Mouse (Mus musculus) stomach, postnatal 0 days (tissue): Measurements from ENCODE around the gene Slc43a1. TPM values are rescaled to one million over a fixed set of nuclear protein-coding genes. Genes with fewer than 3 reads are reported as not detected.
A peak's percentile ranks its signal among the peaks of the same experiment; 100 is the strongest.
"Not testable (repeated sequence)": the region's sequence is repeated elsewhere in the genome, so short reads cannot be mapped to it uniquely, and the experiment has no call there.

Experiments
- ATAC-seq: fragments of 200-750 bp; cut with Nextera tagmentation; 2 replicates; pipeline ENCODE4 v1.8.0; 2017; ENCODE audit not compliant: low FRiP score, low TSS enrichment
- DNase-seq: peaks from one replicate; pipeline ENCODE4 v3.0.0-alpha.2; 2016; ENCODE audit warnings: low spot score
- H3K27ac ChIP-seq: fragments of 300-500 bp; sonication (generic); replicated peaks from 2 replicates; pipeline ENCODE4 v1.5.1; 2014; ENCODE audit warnings: mild to moderate bottlenecking, control low read depth
- H3K27me3 ChIP-seq: fragments of 300-500 bp; sonication (generic); 2 replicates; pipeline ENCODE4 v1.6.1; 2014; ENCODE audit warnings: low read length; ENCODE audit not compliant: control insufficient read depth, insufficient read depth
- H3K36me3 ChIP-seq: fragments of 300-500 bp; sonication (generic); 2 replicates; pipeline ENCODE4 v1.6.1; 2014; ENCODE audit warnings: low read length, mixed read lengths; ENCODE audit not compliant: control insufficient read depth, insufficient read depth
- H3K4me1 ChIP-seq: fragments of 300-500 bp; sonication (generic); replicated peaks from 2 replicates; pipeline ENCODE4 v1.6.1; 2014; ENCODE audit warnings: antibody characterized with exemption; ENCODE audit not compliant: control insufficient read depth, insufficient read depth
- H3K4me2 ChIP-seq: fragments of 300-500 bp; sonication (generic); replicated peaks from 2 replicates; pipeline ENCODE4 v1.6.1; 2014; ENCODE audit warnings: low read depth, mild to moderate bottlenecking, control low read depth, moderate library complexity
- H3K4me3 ChIP-seq: fragments of 300-500 bp; sonication (generic); 2 replicates; pipeline ENCODE4 v1.5.1; 2014; ENCODE audit warnings: low read depth, low read length, control low read depth
- H3K9ac ChIP-seq: fragments of 300-500 bp; sonication (generic); 2 replicates; pipeline ENCODE4 v1.6.1; 2014; ENCODE audit warnings: mild to moderate bottlenecking, low read length, control low read depth, mixed read lengths
- H3K9me3 ChIP-seq: fragments of 300-500 bp; sonication (generic); 2 replicates; pipeline ENCODE4 v1.6.1; 2016; ENCODE audit warnings: low read length; ENCODE audit not compliant: control insufficient read depth
- CTCF ChIP-seq: IDR thresholded peaks from 2 replicates; pipeline ENCODE4 v1.5.1; 2016; ENCODE audit warnings: antibody characterized with exemption, low read depth, mild to moderate bottlenecking, moderate library complexity
- EP300 ChIP-seq: optimal IDR thresholded peaks from 2 replicates; pipeline ENCODE3; 2016; ENCODE audit warnings: antibody characterized with exemption
- WGBS: fragments of 180-500 bp; shearing (Covaris S2); extraction: QIAGEN DNeasy Blood & Tissue Kit; methylation state at CpG from one replicate; pipeline ENCODE4 v1.1.7; 2014; 5-methylcytosine and 5-hydroxymethylcytosine counted together
- polyA plus RNA-seq: library from polyadenylated mRNA; unstranded; fragments of >200 nt; fragmentation: Nextera tagmentation; extraction: Ambion mirVana; gene quantifications from 2 replicates; pipeline ENCODE4 v1.2.1, GENCODE M21; 2015

Gene Slc43a1
- polyA plus RNA-seq, 1 experiment from 2014 or later, result 5.1 TPM

DNA sequence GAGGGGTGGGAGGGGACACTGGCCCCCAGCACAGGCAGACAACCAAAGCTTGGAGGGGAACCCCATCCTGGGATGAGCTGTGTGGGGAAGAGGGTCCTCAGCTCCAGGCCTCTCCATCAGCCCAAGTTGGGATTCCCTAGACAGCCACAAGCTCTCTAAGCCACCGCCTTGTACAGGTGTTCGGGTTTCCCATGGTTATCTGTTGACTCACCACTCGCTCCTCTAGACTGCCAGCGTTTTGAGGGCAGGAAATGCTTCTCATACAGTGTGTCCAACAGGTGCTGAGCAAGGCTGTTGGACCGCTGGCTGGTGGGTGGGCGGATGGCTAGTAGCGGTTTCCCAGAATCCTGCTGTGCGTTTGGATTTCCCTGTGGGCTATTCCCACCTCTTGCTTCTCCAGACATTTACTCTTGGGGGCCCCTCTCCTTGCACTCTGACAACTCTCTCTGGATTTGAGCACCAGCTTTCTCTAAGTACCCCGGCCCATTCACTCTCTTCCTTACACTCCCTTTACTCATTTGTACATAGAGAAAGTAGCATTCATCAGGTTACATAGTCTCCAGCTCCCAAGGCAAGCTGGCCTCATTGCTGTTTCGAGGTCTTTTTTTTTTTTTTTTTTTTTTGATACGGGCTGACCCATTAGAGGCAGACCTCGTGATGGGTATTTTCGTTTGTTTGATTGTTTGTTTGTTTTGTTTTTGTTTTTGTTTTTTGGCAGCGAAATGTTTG is 50.8 kb downstream of the Slc43a1 start:
- Histone ChIP-seq H3K27me3 (peaks cover 19% of the 10 kb centered on the region; the same call in 1 of the 2 replicates), H3K9ac (no peak overlapping the region), H3K4me2 (peak overlapping the region; percentile 39), H3K4me1 (peaks cover 4% of the 10 kb centered on the region; the same call in 1 of the 2 replicates), H3K4me3 (peak overlapping the region; percentile 18; the same call in 1 of the 2 replicates), H3K36me3 (no peaks in the 10 kb centered on the region), H3K27ac (no peak overlapping the region), H3K9me3 (no peaks in the 10 kb centered on the region)
- ATAC-seq (0 out of 2 replicates have a peak, but pooled peaks have one; percentile 25), DNase-seq (no peak)
- WGBS, result 14% methylated on average over 14 of the region's 14 CpGs
- no peak for TF ChIP-seq CTCF
- TF ChIP-seq EP300, result no peak

DNA sequence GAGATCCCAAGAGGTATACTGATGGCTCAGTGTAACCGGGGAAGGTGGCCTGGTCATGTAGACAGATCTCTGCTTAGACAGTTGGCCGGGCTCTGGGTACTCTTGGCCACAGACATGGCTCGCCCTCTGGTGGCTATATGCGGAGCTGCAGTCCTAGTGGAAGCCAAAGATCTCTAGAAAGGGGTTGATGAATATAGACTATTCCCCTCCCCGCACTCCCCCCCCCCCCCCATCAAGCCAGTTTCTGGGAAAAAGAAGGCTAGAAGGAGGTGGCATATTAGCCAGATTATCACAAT is 51.3 kb downstream of the Slc43a1 start:
- Histone ChIP-seq H3K4me2 (no peak overlapping the region), H3K4me1 (peaks cover 4% of the 10 kb centered on the region; the same call in 1 of the 2 replicates), H3K27ac (no peak overlapping the region), H3K4me3 (no peak overlapping the region), H3K36me3 (no peaks in the 10 kb centered on the region), H3K27me3 (peaks cover 18% of the 10 kb centered on the region; the same call in 1 of the 2 replicates), H3K9me3 (no peaks in the 10 kb centered on the region), H3K9ac (no peak overlapping the region)
- no peak for TF ChIP-seq EP300
- peak; percentile 79 for TF ChIP-seq CTCF
- 4% methylated on average over 5 of the region's 5 CpGs for WGBS
- peak; percentile 72 for DNase-seq
- ATAC-seq, result peak; percentile 57; the same call in 1 of the 2 replicates

DNA sequence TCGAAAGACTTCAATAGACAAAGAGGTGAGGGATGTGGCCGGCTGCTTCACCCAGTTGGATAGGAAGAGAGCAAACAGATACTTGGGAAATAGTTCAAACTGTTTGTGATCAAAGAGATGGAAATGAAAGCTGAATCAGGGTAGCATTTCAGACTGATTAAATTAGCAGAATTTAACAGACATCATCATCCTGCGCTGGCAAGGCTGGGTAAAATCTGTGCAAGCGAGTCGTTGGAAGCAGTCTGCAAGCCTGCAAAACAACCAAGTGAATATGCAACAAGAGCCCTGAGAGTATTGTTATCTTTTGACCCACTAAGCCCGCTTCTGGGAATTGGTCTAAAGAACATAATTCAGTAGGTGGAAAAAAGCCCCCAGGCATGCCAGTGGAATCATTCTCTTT is 54.7 kb downstream of the Slc43a1 start:
- 49% methylated on average over 6 of the region's 6 CpGs for WGBS
- TF ChIP-seq CTCF, result no peak
- TF ChIP-seq EP300, result no peak
- no peak overlapping the region for H3K27ac ChIP-seq
- DNase-seq (no peak), ATAC-seq (no peak)
- no peaks in the 10 kb centered on the region for H3K27me3 ChIP-seq
- H3K4me2 ChIP-seq, result no peak overlapping the region
- no peaks in the 10 kb centered on the region for H3K36me3 ChIP-seq
- H3K9me3 ChIP-seq, result no peaks in the 10 kb centered on the region
- no peak overlapping the region for H3K9ac ChIP-seq
- H3K4me1 ChIP-seq, result no peaks in the 10 kb centered on the region
- H3K4me3 ChIP-seq, result no peak overlapping the region

DNA sequence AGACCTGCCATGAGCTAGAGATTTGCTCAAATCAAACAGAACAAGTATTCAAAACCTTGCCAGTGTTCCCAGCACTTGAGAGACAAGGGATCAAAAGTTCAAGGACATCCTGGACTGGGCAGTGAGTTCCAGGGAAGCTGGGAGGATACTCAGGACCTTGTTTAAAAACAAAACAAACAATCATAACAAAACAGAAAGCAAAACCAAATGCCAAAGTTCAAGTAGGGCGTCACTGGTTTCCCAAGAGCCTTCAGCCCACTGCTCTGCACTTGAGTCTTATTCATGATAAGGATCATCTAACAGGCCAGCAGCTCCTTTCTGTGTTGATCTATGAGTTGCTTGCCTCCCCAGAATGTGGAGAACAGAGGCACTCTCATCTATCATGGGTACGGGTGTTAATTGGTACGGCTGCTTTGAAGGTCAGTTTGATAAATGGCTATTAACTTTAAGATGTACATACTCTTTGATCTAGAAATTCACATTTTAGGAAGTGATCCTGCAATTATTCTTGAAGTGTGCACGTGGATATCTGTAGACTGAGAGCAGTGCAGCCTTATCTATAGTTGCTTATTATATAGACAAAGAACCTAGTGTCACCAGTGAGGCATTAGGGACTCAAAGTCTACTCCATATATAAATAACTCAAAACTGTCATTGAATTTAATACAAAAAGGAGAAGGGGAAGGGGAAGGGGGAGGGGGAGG is 57.0 kb downstream of the Slc43a1 start:
- no peak overlapping the region for H3K4me2 ChIP-seq
- 24% methylated on average over 4 of the region's 4 CpGs for WGBS
- no peak overlapping the region for H3K9ac ChIP-seq
- H3K9me3 ChIP-seq, result no peaks in the 10 kb centered on the region
- H3K27me3 ChIP-seq, result no peaks in the 10 kb centered on the region
- H3K4me3 ChIP-seq, result no peak overlapping the region
- ATAC-seq (0 out of 2 replicates have a peak, but pooled peaks have one; percentile 40), DNase-seq (no peak)
- no peaks in the 10 kb centered on the region for H3K4me1 ChIP-seq
- TF ChIP-seq CTCF, result no peak
- no peak for TF ChIP-seq EP300
- no peak overlapping the region for H3K27ac ChIP-seq
- H3K36me3 ChIP-seq, result no peaks in the 10 kb centered on the region

DNA sequence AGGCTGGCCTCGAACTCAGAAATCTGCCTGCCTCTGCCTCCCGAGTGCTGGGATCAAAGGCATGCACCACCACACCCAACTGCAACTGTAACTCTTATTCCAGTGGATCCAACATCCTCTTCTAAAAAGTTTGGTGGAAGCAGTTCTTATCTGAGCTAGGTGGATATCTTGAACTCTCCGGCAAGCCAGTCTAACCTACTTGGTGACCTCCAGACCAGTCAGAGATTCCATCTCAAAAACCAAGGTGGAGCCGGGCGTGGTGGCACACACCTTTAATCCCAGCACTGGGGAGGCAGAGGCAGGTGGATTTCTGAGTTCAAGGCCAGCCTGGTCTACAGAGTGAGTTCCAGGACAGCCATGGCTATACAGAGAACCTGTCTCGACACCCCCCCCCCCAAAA is 58.0 kb downstream of the Slc43a1 start:
- not testable (repeated sequence) for H3K27ac ChIP-seq, H3K9me3 ChIP-seq, H3K27me3 ChIP-seq, H3K9ac ChIP-seq, DNase-seq, H3K4me1 ChIP-seq, H3K4me3 ChIP-seq, ATAC-seq, H3K4me2 ChIP-seq, H3K36me3 ChIP-seq
- 87% methylated on average over 6 of the region's 6 CpGs for WGBS

DNA sequence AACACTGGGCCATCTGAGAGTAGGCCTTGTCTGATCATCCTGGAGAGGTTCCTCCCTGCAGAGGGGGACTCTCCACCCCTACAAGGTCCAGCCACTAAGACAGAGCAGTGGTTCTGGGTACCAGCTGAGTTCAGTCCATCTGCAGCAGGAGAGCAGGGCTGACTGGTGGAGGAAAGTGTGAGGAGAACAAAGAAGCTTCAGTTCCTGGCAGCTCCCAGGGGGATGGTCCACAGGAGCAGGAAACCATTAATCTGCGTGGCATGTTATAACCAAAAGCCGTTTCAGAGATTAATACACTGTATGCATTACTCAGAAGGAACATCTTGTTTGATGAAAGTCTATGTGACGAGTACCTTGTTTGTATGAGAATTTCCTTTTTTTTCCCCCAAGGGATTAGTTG is 74.1 kb downstream of the Slc43a1 start:
- TF ChIP-seq CTCF (no peak), EP300 (no peak)
- ATAC-seq (no peak), DNase-seq (no peak)
- Histone ChIP-seq H3K9ac (no peak overlapping the region), H3K9me3 (no peaks in the 10 kb centered on the region), H3K36me3 (no peaks in the 10 kb centered on the region), H3K4me1 (0 out of 2 replicates have a peak, but pooled peaks cover 3% of the 10 kb centered on the region), H3K4me3 (no peak overlapping the region), H3K27ac (no peak overlapping the region), H3K4me2 (no peak overlapping the region), H3K27me3 (no peaks in the 10 kb centered on the region)
- WGBS, result 16% methylated on average over 3 of the region's 3 CpGs

Other genes with a start within 250 kb of the Slc43a1 start
- 34.5 and 38.8 TPM in 2 replicates for gene Ctnnd1, start 188.1 kb upstream of the Slc43a1 start, polyA plus RNA-seq
- gene Btbd18, start 179.8 kb upstream of the Slc43a1 start, polyA plus RNA-seq, result 0.07 and 0.11 TPM in 2 replicates
- gene Selenoh, start 168.1 kb upstream of the Slc43a1 start, polyA plus RNA-seq, result 111 and 123 TPM in 2 replicates
- not detected in 2 replicates for gene Gm28635, start 160.8 kb upstream of the Slc43a1 start, polyA plus RNA-seq
- gene Med19, start 160.4 kb upstream of the Slc43a1 start, polyA plus RNA-seq, result 18.1 and 18.2 TPM in 2 replicates
- 80.9 and 86.0 TPM in 2 replicates for gene Tmx2, start 159.7 kb upstream of the Slc43a1 start, polyA plus RNA-seq
- 24.1 and 29.7 TPM in 2 replicates for gene Zdhhc5, start 123.7 kb upstream of the Slc43a1 start, polyA plus RNA-seq
- 16.3 and 16.5 TPM in 2 replicates for gene Clp1, start 111.5 kb upstream of the Slc43a1 start, polyA plus RNA-seq
- gene Ypel4, start 104.8 kb upstream of the Slc43a1 start, polyA plus RNA-seq, result 1.6 and 2.4 TPM in 2 replicates
- 3.8 and 3.9 TPM in 2 replicates for gene Gm19426, start 95.2 kb upstream of the Slc43a1 start, polyA plus RNA-seq
- gene Serping1, start 63.4 kb upstream of the Slc43a1 start, polyA plus RNA-seq, result 101 and 103 TPM in 2 replicates
- 27.6 and 28.6 TPM in 2 replicates for gene Ube2l6, start 40.0 kb upstream of the Slc43a1 start, polyA plus RNA-seq
- gene Smtnl1, start 16.2 kb upstream of the Slc43a1 start, polyA plus RNA-seq, result 0.05 TPM in 1 of 2 replicates, not detected in the other
- gene Timm10, start 11.9 kb upstream of the Slc43a1 start, polyA plus RNA-seq, result 37.7 and 42.3 TPM in 2 replicates
- 0.41 and 0.53 TPM in 2 replicates for gene Rtn4rl2, start 47.9 kb downstream of the Slc43a1 start, polyA plus RNA-seq
- 14.3 and 16.5 TPM in 2 replicates for gene Slc43a3, start 97.7 kb downstream of the Slc43a1 start, polyA plus RNA-seq
- gene Prg2, start 141.6 kb downstream of the Slc43a1 start, polyA plus RNA-seq, result 0.16 TPM in 1 of 2 replicates, not detected in the other
- not detected in 2 replicates for gene Prg3, start 149.4 kb downstream of the Slc43a1 start, polyA plus RNA-seq
- gene Ssrp1, start 198.4 kb downstream of the Slc43a1 start, polyA plus RNA-seq, result 84.8 and 90.0 TPM in 2 replicates
- 0.62 and 0.73 TPM in 2 replicates for gene P2rx3, start 198.6 kb downstream of the Slc43a1 start, polyA plus RNA-seq
- gene Tnks1bp1, start 209.2 kb downstream of the Slc43a1 start, polyA plus RNA-seq, result 32.9 and 34.0 TPM in 2 replicates